Mouse (Mus musculus) left cerebral cortex, adult 8-10 months (tissue): ENCODE measurements around the gene Gm10775. TPM values are rescaled to one million over a fixed set of nuclear protein-coding genes. Genes with fewer than 3 reads are reported as not detected.
A peak's percentile ranks its signal among the peaks of the same experiment; 100 is the strongest.

Experiments used
- DNase-seq, 2 experiments: peaks; one replicate each; pipeline ENCODE4 v3.0.0; 2022; ENCODE audit warnings: low spot score in 2 of 2
- total RNA-seq, 4 experiments: library from RNA; stranded (reverse); gene quantifications; 2 replicates each; pipeline ENCODE4 v1.2.4; 2022

Gene Gm10775
- 1 to 10 TPM in 1 of 4 experiments, under 1 TPM in 2, not detected in 1; 0.64 to 1.1 (median 0.98) TPM for total RNA-seq

DNA sequence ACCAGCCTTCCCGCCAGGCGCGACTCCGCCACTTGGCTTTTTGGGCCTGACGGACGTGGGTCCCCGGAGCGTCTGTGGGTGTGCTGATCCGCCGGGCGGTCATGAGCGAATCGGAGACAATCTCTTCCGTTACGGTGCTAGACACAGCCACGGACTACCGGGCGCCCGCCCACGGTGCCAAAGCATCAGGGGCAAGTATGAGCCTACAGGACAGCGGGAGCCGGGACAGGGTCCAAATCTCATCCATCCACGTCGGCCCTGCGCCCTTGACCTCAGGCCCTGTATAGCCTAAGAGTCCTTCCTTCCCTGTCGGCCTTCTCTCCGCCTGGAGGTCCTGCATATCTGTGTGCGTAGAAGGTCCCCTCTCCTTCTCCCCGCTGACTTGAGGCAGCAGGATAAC is at the start of gene Gm10775:
Gene Gm10775, plus strand, starts transcription at position 301 of the 400 bp plus-strand sequence.
- DNase-seq, result no peak

DNA sequence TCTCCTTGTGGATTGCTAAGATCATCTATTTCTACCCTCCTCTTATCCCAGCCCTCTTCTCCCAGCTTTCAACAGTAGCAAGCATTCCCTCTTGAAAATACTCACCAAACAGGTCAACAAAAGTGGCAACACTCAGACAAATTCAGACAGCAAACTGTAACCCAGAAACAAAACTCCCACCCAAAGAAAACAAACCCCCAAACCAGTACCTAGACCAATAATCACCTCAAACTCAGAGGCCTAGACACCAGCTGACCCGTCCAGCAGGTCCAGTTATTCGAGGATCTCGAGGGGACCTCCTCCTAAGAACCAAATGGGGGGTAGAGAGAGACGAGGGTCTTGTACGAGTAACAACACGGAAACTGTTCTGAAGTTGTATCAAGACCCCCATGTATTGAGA is 33.4 kb upstream of the Gm10775 start:
- DNase-seq, result no peak

DNA sequence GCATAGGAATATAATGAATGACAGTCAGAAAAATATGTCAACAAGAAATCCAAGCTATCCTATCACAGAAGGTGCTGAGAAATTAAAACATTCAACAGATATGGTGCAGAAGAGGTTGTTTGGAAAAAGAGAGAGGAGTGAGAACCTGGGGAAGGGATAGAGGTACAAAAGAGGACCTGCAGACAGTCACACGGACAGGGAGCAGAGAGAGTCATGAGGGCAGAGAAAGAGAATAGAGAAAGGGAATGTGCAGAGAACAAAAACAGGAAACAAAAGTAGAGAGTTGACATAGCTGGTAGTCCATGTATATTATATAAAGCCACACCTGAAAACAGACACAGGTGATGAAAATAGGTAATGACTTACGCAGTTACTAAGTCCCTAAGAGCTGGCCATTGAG is 32.7 kb upstream of the Gm10775 start:
- DNase-seq, result no peak

DNA sequence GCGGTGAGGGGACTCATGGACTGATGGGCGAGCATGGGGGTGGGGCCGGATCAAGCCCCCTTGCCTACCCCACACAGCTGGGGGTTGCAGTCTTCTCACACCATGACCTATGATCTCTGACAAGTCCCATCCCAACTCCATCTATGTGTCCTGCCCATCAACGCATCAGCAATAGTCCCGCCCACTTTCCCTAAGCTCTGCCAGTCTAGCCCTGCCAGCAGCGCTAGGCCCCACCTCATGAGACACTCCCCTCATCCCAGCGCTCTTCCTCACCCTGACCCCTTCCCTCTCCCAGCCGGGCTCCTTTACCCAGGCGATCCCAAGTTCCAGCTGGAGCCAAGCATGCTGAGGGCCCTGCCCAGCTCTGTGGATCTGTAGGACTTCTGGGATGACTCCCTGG is 22.1 kb upstream of the Gm10775 start:
- DNase-seq, result no peak

DNA sequence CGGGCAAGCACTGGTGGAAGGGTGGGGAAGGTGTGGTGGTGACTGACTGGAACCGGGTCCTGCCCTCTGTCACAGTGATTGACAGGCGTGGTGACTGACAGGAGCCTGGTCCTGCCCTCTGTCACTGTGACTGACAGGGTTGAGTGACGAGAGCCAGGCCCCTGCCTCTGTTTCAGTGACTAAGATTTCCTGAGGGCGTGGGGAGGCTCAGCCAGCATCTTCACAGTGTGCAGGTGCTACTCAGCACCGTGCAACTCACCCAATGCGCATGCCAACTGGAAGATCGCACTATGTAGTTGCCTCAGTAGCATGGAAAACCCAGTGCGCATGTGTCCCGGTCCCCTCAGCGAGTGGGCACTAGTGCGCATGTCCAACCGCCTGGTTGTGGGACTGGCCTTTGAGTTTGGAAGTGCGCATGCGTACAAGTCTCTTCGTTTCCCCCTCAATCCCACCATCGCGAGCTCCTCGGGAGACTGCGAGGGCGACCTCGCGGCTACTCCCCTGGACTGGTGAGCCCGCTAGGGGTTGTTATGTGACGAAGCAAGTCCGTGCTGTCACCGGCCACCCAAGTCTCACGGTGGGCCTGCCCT is 18.7 kb upstream of the Gm10775 start:
- DNase-seq, result peak; percentile 95 to 98

DNA sequence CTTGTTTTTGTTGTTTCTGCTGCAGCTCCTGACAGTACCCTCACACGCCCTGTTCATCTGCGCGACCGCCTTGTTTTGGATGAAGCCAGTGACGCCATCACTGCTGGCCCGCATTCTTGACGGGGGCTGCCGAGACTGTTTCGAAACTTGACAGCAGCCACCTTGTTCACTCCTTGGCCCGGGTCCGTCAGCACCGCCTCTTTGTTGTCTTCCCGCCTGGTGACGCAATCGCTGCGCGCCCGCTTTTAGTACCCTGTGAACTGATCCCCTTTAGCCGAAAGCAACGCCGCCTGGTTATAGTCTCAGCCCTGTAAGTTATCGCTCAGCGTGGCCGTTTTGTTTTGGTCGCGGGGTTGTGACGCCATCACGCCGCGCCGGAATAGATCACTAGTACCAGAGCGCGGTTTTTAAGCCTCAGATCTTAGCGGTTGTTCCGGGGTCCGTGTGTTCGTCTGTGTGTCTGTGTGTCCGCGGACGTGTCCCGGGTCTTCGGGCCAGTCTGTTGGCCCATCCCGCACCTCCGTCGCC is 18.2 kb upstream of the Gm10775 start:
- DNase-seq, result peak; percentile 95 to 99

DNA sequence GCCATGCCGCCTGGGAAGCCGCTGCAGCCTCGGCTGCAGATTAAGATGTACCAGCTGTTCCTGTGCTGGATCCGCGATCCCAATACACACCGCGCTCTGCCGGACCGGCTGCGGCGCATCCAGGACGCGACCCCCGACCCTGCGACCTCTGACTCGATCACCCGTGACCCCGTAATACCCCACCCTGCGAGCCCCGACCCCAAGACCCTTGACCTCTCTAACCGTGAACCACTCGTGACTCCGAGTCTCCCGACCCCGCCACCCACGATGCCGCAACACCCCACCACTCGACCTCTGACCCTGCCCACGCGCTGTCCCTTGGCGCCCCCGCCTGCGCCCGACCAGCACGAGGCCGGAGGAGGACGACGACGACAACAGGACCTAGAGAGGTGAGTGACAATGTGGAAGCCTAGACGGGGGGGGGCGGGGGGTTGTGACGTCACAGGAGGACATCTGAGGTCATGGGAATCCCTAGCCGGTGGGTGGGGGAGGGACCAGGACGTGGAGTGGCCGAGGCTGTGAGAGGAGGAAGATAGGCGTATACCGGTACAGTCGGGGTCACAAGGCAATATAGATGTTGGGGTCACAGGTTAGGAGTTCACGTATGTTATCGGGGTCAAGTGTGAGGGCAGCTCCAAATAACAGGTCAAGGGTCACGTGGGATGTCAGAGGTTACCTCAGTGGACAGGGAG is 17.6 kb upstream of the Gm10775 start:
- peak in 1 of 2 experiments; percentile 47 for DNase-seq

DNA sequence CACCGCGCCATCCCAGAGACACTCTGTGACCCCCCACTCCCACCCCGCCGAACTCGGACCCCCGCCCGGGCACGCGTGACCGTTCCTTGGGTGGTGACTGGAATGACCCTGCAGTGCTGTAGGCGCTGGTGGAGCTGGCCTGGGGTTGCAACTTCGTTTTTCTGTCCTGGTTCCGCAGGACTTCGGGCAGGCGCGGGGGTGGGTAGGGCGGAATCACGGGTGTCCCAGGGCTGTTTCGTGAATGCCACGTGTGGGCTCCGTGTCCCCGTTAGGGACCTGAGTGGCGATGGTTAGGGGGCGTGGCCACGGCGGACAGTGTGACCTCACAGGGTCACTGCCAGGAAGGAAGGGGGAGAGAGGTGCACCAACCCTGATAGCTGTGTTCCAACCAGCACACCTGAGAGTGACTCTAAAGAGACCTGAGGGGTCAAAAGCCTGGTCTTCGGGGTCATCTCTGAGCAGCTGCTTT is 17.0 kb upstream of the Gm10775 start:
- peak in 1 of 2 experiments; percentile 22 for DNase-seq

DNA sequence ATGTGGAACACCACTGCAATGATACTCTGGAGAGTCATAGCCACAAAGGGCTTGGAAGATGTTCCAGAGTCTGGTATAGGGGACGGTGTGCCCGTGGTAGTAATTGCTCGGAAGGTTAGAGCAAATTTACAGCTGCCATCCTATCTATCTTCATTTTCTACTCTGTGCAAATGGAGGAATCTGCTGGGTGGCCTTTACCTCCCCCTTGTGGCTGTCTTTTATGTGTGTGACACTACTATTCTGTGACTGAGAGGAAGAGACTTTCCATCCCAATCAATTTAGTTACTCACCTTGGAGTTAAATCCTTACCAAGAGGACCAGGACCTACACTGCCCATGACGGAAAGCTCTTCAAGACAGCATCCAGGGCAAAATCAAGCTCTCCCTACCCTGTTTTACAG is 16.1 kb upstream of the Gm10775 start:
- no peak for DNase-seq

DNA sequence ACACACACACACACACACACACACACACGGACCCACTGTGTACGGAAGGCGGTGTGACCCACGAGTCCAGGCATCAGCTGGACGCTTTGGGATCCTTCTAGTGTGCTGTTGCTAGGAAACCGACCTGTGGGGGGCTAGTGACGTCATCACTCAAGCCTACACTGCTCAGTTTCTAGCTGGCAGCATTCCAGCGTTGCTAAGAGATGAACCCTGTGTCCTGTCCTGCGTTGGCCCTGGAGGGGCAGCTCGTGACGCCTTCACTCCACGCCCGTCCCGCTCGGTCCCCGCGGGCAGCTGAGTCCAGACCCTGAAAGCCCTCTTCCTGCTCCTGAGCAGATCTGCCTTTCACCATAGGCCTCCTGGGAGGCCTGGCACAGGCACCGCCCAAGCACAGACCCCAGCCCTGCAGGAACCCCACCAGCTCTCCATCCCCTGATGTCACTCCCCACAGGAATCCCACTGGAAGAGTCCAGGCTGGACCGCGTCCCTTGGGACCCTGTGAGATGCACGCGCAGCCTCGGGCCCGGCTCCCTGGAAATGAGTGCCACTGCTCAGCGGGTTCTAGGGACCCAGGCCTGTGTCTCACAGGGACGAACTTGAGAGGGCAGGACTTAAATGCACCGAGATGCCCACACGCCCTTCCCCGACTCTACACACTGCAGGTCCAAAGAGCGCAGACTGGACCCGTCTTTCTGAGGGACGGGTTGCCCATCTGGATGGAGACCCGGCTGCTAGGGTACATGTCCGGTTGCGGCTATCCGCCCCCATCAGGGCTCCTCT is 974 bp upstream of the Gm10775 start:
- DNase-seq, result peak; percentile 54 to 92

DNA sequence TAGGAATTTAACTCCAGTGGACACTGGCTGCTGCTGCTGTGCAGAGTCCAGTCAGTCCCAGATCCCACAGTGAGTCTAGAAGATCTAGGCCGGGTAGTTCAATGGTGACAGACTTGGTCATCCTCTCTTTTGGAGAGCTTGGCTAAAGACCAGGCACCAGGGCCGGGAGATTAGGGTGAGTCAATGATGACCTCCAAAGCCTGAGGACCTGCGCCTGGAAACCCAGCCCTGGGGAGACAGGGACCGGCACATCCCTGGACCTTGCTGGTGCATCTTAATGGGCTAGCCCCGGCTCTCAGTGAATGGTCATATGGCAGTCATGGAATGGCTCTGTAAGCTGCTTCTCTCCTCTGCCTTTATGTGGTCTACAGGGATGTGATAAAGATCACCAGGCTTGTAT is 2.7 kb downstream of the Gm10775 start:
- DNase-seq, result no peak

DNA sequence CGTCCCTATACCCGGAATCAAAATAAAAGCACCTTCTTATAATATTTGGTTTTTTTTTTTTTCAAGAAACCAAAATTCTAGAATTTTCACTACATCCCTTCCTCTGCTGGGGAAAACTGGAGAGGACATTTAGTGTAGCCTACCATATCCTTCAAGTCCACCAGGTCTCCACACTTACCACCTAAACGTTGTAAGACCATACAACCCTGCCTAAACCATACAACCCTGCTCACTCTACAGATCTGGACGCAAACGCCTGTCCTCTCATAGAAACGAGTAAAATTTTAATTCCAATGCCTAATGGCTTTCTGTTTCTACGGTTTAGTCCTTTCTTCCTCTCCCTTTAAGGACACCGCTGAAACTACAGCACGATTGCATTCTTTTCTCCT is 18.6 kb downstream of the Gm10775 start:
- DNase-seq, result no peak

DNA sequence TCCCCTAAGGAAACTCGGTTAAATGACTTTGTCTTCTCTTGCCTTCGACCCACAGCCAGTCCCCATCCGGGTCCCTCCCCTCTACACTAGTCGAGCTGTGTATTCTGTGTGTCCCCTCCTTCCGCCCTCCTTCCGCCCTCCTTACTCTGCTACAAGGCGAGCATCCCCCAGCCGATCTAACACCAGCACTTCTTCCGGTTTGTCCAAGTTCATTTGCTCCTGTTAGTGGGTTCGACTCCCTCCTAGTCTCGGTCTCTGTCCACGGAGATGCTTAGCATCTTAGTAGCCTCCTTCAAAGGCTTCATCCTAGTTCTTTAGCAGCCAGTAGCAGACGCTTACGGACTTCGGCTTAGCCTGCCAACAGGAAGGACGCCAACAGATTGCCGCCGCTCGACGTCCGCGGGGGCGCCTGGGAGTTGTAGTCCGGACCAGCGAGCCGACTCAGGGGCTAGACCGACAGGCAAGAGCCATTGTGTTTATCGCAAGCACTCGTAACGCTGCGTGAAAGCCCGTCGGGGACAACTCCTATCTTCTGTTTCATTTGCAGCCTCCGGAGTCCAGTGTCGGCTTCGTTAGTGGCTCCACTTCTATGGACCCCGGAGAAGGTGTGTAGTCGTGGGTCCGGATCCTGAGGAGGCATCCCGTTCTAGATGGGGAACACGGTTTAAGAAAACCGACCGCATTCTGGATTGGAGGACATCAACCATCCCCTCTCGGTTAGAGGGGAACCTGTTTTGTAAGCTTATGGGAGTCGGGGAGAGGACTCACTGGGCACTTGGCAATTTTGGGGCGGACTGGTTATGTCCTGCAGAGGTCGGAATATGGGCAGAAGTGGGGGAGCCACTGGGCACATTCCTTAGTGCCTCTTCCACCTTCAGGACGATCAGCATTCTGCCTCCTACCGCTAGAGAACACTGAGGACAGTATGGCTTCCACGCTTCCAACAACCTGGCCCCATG is 19.3 kb downstream of the Gm10775 start, which contains the start of gene Zfp369:
Gene Zfp369, plus strand, starts transcription at position 432 of the 959 bp plus-strand sequence.
- DNase-seq, result peak; percentile 86 to 93

DNA sequence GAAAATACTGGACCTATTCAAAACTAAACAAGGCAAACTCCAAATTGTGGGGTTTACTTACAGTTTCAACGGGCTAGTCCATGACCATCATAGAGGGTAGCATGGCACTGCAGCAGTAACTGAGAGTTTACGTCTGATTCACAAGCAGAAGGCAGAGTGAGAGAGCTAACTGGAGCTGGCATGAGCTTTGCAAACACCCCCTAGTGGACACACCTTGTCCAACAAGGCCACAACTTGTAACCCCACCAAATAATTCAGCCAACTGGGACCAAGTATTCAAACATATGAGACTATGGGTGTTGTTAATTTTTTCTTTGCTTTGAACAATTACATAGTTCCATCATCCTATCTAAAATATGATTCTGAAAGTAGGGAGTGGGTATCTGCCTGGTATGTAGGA is 27.4 kb downstream of the Gm10775 start:
- no peak for DNase-seq

DNA sequence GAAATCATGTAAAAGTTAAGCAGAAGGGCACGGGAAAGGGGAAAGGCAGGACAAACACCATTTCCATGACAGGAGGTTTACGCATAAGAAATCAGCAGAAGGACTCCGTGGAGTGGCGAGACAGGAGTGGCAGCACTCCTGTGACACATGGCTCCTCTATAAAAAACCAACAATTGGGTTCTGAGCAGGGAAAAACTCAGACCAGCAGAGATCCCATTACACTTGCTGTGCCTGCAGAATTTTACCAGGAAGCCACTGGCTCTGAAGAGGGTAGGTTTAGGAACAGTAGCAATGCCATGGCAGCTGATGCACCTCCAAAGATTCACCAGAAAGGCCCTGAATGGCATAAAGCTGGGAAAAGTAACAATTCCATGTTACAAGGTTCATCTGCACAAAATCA is 37.0 kb downstream of the Gm10775 start:
- no peak for DNase-seq

Other genes with a start within 250 kb of the Gm10775 start
- not detected for gene Spata31d1c, start 226.5 kb upstream of the Gm10775 start, total RNA-seq
- gene Prss47, start 206.8 kb upstream of the Gm10775 start, total RNA-seq, result not detected
- gene Mfsd14b, start 146.6 kb upstream of the Gm10775 start, total RNA-seq, result 10 to 100 TPM; 39.7 to 45.0 (median 41.7) TPM
- gene Olfr465-ps1, start 121.5 kb upstream of the Gm10775 start, total RNA-seq, result not detected
- gene Olfr466, start 109.3 kb upstream of the Gm10775 start, total RNA-seq, result not detected
- 1 to 10 TPM in 1 of 4 experiments, under 1 TPM in 2, not detected in 1; 0.11 to 1.3 (median 0.53) TPM for gene Nlrp4f, start 53.6 kb upstream of the Gm10775 start, total RNA-seq
- gene Zfp369, start 19.3 kb downstream of the Gm10775 start, total RNA-seq, result 10 to 100 TPM; 54.3 to 60.0 (median 58.0) TPM